Mouse (Mus musculus) embryonic facial prominence, embryonic 13.5 days (tissue): ENCODE measurements at regions not wholly inside any gene's neighbourhood (a gene's known extent, or its start where the extent isn't known, plus 50 kb on each side); places are given as distances from the start of the nearest gene placed in this dataset.

Experiments
- ATAC-seq: fragments of 200-750 bp; cut with Nextera tagmentation; 2 replicates; pipeline ENCODE4 v1.8.0; 2017; ENCODE audit warnings: low read depth; ENCODE audit not compliant: insufficient number of reproducible peaks, insufficient read depth, low FRiP score, low TSS enrichment
- H3K27ac ChIP-seq: fragments of 300-500 bp; sonication (generic); 2 replicates; pipeline ENCODE4 v1.5.1; 2015; ENCODE audit warnings: moderate library complexity, mild to moderate bottlenecking, inconsistent platforms
- H3K27me3 ChIP-seq: fragments of 300-500 bp; sonication (generic); 2 replicates; pipeline ENCODE4 v1.6.1; 2015; ENCODE audit warnings: mild to moderate bottlenecking, inconsistent platforms
- H3K36me3 ChIP-seq: fragments of 300-500 bp; sonication (generic); 2 replicates; pipeline ENCODE4 v1.6.1; 2015; ENCODE audit warnings: mild to moderate bottlenecking, inconsistent platforms
- H3K4me1 ChIP-seq: fragments of 300-500 bp; sonication (generic); 2 replicates; pipeline ENCODE4 v1.6.1; 2015; ENCODE audit warnings: inconsistent platforms
- H3K4me2 ChIP-seq: fragments of 300-500 bp; sonication (generic); 2 replicates; pipeline ENCODE4 v1.6.1; 2015; ENCODE audit warnings: moderate library complexity, mild to moderate bottlenecking, inconsistent platforms
- H3K4me3 ChIP-seq: fragments of 300-500 bp; sonication (generic); 2 replicates; pipeline ENCODE4 v1.5.1; 2015; ENCODE audit warnings: mild to moderate bottlenecking, inconsistent platforms
- H3K9ac ChIP-seq: fragments of 300-500 bp; sonication (generic); 2 replicates; pipeline ENCODE4 v1.6.1; 2015; ENCODE audit warnings: mild to moderate bottlenecking, inconsistent platforms
- H3K9me3 ChIP-seq: fragments of 300-500 bp; sonication (generic); 2 replicates; pipeline ENCODE4 v1.6.1; 2016; ENCODE audit warnings: inconsistent platforms
- WGBS: fragments of 180-500 bp; shearing (Covaris S2); methylation state at CpG from one replicate; pipeline ENCODE4 v1.1.7; 2015; ENCODE audit warnings: mixed read lengths; 5-methylcytosine and 5-hydroxymethylcytosine counted together

DNA sequence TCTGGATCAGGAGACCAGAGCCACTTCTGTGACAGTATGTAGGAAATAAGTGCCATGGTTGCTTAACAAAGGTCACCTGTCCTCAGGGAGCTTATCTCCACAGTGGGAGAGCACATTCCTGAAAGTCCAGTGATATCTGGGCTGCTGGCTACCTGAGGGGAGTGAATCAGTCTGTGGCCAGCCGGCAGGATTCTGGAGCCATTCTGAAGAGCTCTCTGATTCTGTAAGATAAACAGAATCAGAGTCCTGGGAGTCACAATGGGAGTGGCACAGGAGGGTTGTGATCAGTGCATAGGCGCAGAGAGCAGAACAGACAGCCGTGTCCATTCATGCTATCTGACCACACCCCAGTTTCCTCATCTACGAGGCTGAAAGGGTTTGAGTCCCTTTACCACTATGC lies 116.0 kb upstream of the Slc22a23 start:
- Histone ChIP-seq H3K36me3 (no peaks in the 10 kb centered on the region), H3K4me3 (no peak overlapping the region), H3K27ac (no peak overlapping the region), H3K4me2 (no peak overlapping the region), H3K9me3 (no peaks in the 10 kb centered on the region), H3K4me1 (peaks cover 12% of the 10 kb centered on the region), H3K27me3 (no peaks in the 10 kb centered on the region), H3K9ac (no peak overlapping the region)
- 37% methylated on average over 4 of the region's 4 CpGs for WGBS
- ATAC-seq = no peak

DNA sequence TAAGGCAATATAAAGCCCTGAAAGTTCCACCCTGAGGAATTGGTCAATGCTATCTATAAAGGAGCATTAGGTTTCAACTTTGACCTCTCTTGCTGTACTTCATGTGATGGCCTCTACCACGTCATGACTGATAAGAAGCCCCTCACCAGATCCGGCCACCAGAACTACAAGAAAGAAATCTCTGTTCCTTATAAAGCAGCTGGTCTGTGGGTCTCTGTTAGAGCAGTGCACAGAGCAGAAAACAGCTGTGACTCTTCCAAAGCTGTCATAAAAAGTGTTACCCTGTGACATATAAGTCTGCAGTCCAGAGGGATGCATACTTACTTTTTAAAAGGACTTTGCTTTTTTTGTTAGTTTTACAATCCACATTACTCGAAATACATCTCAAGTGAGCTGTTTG lies 111.1 kb upstream of the Slc22a23 start:
- Histone ChIP-seq H3K9me3 (no peaks in the 10 kb centered on the region), H3K36me3 (no peaks in the 10 kb centered on the region), H3K9ac (no peak overlapping the region), H3K27ac (no peak overlapping the region), H3K4me3 (no peak overlapping the region), H3K27me3 (no peaks in the 10 kb centered on the region), H3K4me1 (no peaks in the 10 kb centered on the region), H3K4me2 (no peak overlapping the region)
- WGBS = 68% methylated on average over 3 of the region's 3 CpGs
- ATAC-seq = no peak

DNA sequence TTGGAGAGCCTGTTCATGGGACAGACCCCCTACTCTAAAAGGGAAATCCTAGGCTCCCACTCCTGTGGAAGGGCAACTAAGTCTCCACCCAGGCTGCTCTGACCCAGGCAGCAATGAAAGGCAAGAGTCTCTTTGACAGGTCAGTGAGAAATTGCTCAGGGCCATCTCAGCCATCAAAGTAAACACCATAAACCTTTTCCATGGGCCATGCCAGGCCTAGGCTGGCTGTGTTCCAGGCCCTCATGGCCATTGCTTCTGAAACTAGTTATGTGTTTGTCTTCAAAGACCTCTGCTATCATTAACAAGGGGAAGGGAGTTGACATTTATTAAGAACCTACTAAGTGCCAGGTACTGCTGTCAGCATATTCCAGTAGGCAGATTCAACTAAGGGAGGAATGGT lies 101.8 kb upstream of the Slc22a23 start:
- no peaks in the 10 kb centered on the region for H3K36me3 ChIP-seq
- H3K4me3 ChIP-seq = no peak overlapping the region
- no peak for ATAC-seq

DNA sequence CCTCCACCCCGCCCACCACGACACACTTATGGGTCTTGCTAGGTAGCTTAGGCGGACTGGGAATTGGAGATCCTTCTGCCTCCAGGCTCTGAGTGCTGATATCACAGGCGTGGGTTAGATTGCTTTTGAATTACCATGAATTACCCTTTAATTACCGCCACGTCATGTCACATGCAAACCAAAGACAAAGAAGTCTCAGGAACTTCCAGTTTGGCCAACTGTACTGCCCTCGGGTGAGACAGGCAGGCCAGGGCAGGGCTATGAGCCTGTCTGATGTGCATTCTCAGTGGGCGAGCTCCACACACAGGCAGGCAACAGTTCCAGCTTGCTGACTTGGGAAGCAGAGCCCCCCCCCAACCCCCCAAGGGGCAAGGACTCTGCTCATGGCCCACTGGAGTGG lies 101.3 kb upstream of the Slc22a23 start:
- Histone ChIP-seq H3K27me3 (no peaks in the 10 kb centered on the region), H3K4me3 (no peak overlapping the region), H3K9ac (no peak overlapping the region), H3K27ac (no peak overlapping the region), H3K4me2 (no peak overlapping the region), H3K4me1 (no peaks in the 10 kb centered on the region), H3K9me3 (no peaks in the 10 kb centered on the region), H3K36me3 (no peaks in the 10 kb centered on the region)
- no peak for ATAC-seq
- 57% methylated on average over 8 of the region's 8 CpGs for WGBS

More for the DNA sequence above, 101.8 kb upstream of the Slc22a23 start:
- Histone ChIP-seq H3K9me3 (no peaks in the 10 kb centered on the region), H3K27me3 (no peaks in the 10 kb centered on the region), H3K9ac (no peak overlapping the region), H3K27ac (no peak overlapping the region), H3K4me1 (no peaks in the 10 kb centered on the region), H3K4me2 (no peak overlapping the region)

DNA sequence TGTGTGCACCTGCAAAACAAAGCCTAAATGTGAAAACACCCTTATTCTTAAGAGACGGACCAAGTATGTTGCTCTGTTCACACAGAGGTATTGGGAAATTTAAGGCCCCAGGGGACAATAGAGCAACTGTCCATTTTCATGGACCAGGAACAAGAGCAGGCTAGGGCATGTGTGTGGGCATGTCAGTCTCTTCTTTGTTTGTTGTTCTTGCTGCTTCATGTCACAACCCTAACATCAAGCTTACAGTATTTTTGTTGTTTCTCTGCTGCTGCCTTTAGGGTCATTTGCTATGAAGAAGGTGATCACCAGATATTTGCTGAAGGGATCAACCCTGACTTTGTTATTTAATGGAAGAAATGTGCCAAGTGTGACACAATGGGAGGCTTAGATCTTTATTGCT lies 96.4 kb upstream of the Slc22a23 start:
- no peak overlapping the region for H3K9ac ChIP-seq
- no peaks in the 10 kb centered on the region for H3K4me1 ChIP-seq
- no peak for ATAC-seq
- H3K4me3 ChIP-seq = no peak overlapping the region
- no peaks in the 10 kb centered on the region for H3K36me3 ChIP-seq
- H3K27me3 ChIP-seq = no peaks in the 10 kb centered on the region
- H3K4me2 ChIP-seq = no peak overlapping the region
- H3K9me3 ChIP-seq = no peaks in the 10 kb centered on the region
- 45% methylated on average over 1 of the region's 1 CpGs for WGBS
- H3K27ac ChIP-seq = no peak overlapping the region

DNA sequence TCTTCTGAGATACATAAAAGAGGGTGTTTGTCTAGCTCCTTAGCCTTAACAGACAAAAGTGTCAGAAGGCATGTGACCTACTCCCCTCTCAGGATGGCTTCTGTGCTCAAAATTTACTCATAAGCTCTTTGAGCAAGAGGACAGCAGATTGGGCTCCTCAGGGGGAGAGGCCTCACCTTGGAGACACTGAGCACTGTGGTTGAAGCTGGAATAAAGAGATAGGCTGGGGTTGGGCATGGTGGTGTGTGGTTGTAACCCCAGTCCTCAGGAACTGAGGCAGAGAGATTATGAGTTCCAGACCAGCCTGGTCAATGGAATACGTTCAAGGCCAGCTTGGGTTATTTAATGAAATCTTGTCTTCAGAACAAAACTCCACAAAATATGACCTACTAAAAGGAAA lies 82.5 kb upstream of the Slc22a23 start:
- Histone ChIP-seq H3K36me3 (no peaks in the 10 kb centered on the region), H3K27ac (no peak overlapping the region), H3K9me3 (no peaks in the 10 kb centered on the region), H3K4me1 (no peaks in the 10 kb centered on the region), H3K4me3 (no peak overlapping the region), H3K27me3 (no peaks in the 10 kb centered on the region), H3K4me2 (no peak overlapping the region), H3K9ac (no peak overlapping the region)
- ATAC-seq = no peak
- WGBS = 70% methylated on average over 1 of the region's 1 CpGs

DNA sequence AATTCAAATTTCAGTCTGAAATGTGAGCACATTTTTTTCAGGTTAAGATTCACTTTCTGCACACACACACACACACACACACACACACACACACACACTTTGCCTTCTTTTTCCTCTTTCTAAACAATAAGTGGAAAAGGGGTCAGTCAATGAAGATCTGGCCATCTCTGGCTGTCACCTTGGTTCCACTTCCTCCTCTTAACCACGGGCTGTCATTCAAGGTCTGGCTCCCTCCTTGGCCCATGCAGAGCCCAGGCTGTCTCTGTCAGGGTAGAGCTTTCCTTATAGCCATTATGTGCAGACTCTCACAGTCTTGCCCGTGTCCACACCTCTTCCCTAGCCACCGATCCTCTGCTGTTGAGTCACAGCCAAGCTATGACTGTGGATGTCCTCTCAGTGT lies 79.9 kb upstream of the Slc22a23 start:
- no peaks in the 10 kb centered on the region for H3K9me3 ChIP-seq
- no peak overlapping the region for H3K4me3 ChIP-seq
- no peaks in the 10 kb centered on the region for H3K27me3 ChIP-seq
- no peak overlapping the region for H3K4me2 ChIP-seq
- no peaks in the 10 kb centered on the region for H3K36me3 ChIP-seq
- 84% methylated on average over 3 of the region's 3 CpGs for WGBS
- no peak overlapping the region for H3K9ac ChIP-seq
- no peak for ATAC-seq
- no peak overlapping the region for H3K27ac ChIP-seq
- H3K4me1 ChIP-seq = peaks cover 14% of the 10 kb centered on the region

DNA sequence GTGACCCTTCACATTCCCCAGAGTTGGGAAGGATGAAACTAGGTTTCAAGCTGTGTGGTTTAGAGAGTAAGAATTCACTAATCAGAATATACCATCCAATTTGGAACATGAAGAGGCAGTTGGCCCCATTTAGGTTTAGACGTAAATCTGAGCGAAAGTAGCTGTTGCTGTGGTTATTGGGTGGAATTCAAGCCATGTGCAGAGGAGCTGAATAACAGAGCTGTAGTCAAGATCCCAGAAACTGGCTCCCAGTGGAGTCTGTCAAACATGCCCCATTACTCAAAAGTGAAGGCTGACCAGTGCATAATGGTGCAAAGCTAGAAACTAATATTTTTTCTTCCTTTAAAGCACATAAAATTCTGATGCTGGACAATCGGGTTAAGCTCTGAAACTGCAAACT lies 76.7 kb upstream of the Slc22a23 start:
- Histone ChIP-seq H3K9ac (no peak overlapping the region), H3K4me3 (no peak overlapping the region), H3K27ac (no peak overlapping the region), H3K36me3 (no peaks in the 10 kb centered on the region), H3K4me1 (peaks cover 14% of the 10 kb centered on the region), H3K4me2 (no peak overlapping the region), H3K27me3 (no peaks in the 10 kb centered on the region), H3K9me3 (no peaks in the 10 kb centered on the region)
- WGBS = 50% methylated on average over 3 of the region's 3 CpGs
- no peak for ATAC-seq

DNA sequence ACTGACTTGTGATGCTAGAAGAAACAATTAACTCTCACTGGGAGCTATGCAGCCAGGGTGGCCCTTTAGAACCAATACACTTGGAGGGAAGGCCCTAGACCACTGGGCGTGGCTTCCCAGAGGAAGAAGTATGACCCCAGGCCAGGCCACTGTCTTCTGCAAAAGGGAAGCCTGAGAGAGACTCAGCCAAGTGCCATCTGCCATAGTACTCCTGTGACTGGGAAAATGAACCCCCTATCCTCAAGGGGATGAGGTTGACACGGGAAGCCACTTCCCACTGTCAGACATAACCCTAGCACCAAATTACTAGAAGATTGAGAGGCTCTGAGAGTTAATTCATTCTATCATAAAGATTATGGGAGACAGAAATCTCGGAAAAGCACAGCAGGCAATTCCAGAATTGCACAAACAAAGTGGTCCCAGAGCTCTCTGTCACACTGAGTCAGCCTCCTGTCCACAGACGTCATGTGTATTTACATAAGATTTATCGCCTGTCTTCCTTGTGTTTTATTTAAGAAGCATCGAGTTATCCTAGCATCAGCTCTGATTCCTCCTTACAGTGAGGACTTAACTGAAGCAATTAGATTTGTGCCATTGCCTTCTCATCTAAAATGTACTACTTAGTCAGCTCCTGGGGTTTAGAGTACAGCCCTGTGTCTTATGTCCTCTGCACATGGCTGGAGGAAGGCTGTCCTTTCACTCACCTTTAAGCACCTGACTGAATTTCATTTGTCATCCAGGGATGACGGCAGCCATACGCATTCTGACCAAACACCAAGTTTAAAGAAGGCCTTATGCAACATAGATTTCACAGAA lies 75.6 kb upstream of the Slc22a23 start:
- Histone ChIP-seq H3K36me3 (no peaks in the 10 kb centered on the region), H3K4me3 (no peak overlapping the region), H3K27ac (no peak overlapping the region), H3K4me2 (no peak overlapping the region), H3K9ac (no peak overlapping the region), H3K4me1 (peaks cover 14% of the 10 kb centered on the region), H3K27me3 (no peaks in the 10 kb centered on the region), H3K9me3 (no peaks in the 10 kb centered on the region)
- 59% methylated on average over 8 of the region's 8 CpGs for WGBS
- ATAC-seq = no peak

DNA sequence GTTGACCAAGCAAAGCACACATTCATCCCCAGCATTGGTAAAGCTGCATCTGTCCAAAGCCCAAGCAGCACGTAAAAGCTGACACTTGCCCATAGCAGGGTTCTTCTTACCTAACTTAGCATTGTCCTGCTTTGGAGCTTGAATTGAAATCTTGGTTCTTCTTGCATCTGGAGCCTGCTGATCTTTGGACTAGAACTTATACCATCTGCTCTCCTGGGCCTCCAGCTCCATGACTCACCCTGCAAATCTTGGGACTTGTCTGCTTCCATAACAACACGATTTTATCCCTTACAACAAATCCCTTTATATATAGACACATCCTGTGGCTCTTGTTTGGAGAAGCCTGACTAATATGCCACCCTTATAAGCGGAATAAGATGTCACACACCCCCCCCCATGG lies 74.1 kb upstream of the Slc22a23 start:
- H3K27me3 ChIP-seq = no peaks in the 10 kb centered on the region
- H3K9me3 ChIP-seq = no peaks in the 10 kb centered on the region
- WGBS = 81% methylated on average over 3 of the region's 3 CpGs
- H3K36me3 ChIP-seq = no peaks in the 10 kb centered on the region
- peaks cover 14% of the 10 kb centered on the region for H3K4me1 ChIP-seq
- H3K9ac ChIP-seq = no peak overlapping the region
- H3K27ac ChIP-seq = no peak overlapping the region
- no peak overlapping the region for H3K4me3 ChIP-seq
- no peak overlapping the region for H3K4me2 ChIP-seq
- ATAC-seq = no peak

DNA sequence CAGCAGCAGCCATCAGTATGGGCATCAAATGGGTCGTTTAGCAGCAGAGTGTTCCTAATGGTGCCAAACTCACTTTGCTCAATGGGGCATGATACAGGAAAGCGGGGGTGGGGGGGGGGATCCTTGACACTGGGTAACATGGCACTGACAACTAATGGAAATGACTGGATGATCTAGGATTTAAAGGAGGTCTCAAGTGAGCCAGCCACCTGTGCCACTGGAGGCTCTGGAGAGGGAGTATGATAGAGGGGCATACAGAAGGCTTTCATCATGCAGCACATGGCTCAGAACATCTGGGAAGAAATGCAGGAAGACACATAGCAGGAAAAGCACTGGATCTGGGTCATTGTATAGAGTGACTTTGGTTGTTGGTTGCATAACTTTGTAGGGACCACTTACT lies 71.6 kb upstream of the Slc22a23 start:
- H3K9me3 ChIP-seq = no peaks in the 10 kb centered on the region
- no peak overlapping the region for H3K4me2 ChIP-seq
- H3K27me3 ChIP-seq = no peaks in the 10 kb centered on the region
- no peak overlapping the region for H3K4me3 ChIP-seq
- no peak overlapping the region for H3K9ac ChIP-seq
- WGBS = 77% methylated on average over 2 of the region's 2 CpGs
- H3K27ac ChIP-seq = no peak overlapping the region
- no peak for ATAC-seq
- H3K4me1 ChIP-seq = peaks cover 8% of the 10 kb centered on the region
- H3K36me3 ChIP-seq = no peaks in the 10 kb centered on the region

DNA sequence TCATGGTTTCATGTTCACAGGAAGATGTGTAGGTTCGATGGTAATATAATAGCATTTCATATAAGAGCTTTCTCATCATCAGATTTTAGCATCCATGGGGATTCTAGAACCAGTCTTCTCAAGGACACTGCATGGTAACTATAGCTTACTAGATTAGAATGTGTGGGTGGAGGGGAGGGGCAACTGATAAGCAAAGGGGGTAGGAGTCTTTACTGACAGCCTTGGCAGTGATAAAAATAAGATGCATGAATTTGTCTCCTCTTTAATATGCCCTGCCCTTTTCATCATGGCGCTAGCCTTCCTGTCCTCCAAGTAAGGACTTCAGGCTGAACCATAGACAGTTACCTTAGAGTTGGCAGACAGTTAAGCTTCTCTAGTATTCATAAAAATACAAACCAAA lies 69.6 kb upstream of the Slc22a23 start:
- no peak overlapping the region for H3K4me3 ChIP-seq
- H3K27ac ChIP-seq = no peak overlapping the region
- no peaks in the 10 kb centered on the region for H3K36me3 ChIP-seq
- no peaks in the 10 kb centered on the region for H3K4me1 ChIP-seq
- no peak overlapping the region for H3K9ac ChIP-seq
- H3K9me3 ChIP-seq = no peaks in the 10 kb centered on the region
- WGBS = 93% methylated on average over 2 of the region's 2 CpGs
- no peak overlapping the region for H3K4me2 ChIP-seq
- no peaks in the 10 kb centered on the region for H3K27me3 ChIP-seq
- ATAC-seq = no peak
